Mouse (Mus musculus) bone marrow, adult 2 months (tissue): ENCODE data around the gene En2. TPM values are rescaled to one million over a fixed set of nuclear protein-coding genes. Genes with fewer than 3 reads are reported as not detected.

Experiments used
- H3K27ac ChIP-seq: fragments of 200-500 bp; 2 replicates; pipeline ENCODE4 v1.5.1; 2012; ENCODE audit warnings: low read depth, mild to moderate bottlenecking, control low read depth, inconsistent platforms, low read length; ENCODE audit not compliant: control insufficient read depth, poor library complexity, insufficient read depth
- H3K4me1 ChIP-seq: fragments of 200-500 bp; 2 replicates; pipeline ENCODE4 v1.6.1; 2011; ENCODE audit warnings: low read length; ENCODE audit not compliant: control insufficient read depth, insufficient read depth
- H3K4me3 ChIP-seq: fragments of 200-500 bp; replicated peaks from 2 replicates; pipeline ENCODE3; 2011; ENCODE audit warnings: mild to moderate bottlenecking, low read depth, low read length, control low read depth; ENCODE audit not compliant: control insufficient read depth
- CTCF ChIP-seq: fragments of 200-500 bp; IDR thresholded peaks from 2 replicates; pipeline ENCODE4 v1.5.1; 2011; ENCODE audit warnings: low read length, control low read depth; ENCODE audit not compliant: control insufficient read depth, insufficient read depth
- POLR2A ChIP-seq: fragments of 200-500 bp; IDR thresholded peaks from 2 replicates; pipeline ENCODE4 v1.6.1; 2011; ENCODE audit warnings: low read depth, mild to moderate bottlenecking, control low read depth, low read length, borderline replicate concordance; ENCODE audit not compliant: control insufficient read depth
- WGBS: fragments of 180-500 bp; shearing (Covaris S2); methylation state at CpG from one replicate; pipeline ENCODE4 v1.1.7; 2018; 5-methylcytosine and 5-hydroxymethylcytosine counted together
- polyA plus RNA-seq: library from polyadenylated mRNA; stranded (reverse); fragments of >200 nt; gene quantifications from 2 replicates; pipeline ENCODE4 v1.2.4, GENCODE M21; 2011; ENCODE audit warnings: low replicate concordance; ENCODE audit not compliant: missing spikeins, insufficient read depth, insufficient read length

Gene En2
- polyA plus RNA-seq, 1 experiment = not detected

GRCm38 (mm10) chr5:28208726-28209520, 43.4 kb downstream of the En2 start:
- Histone ChIP-seq H3K27ac (no peak overlapping the region), H3K4me1 (no peaks in the 10 kb centered on the region), H3K4me3 (no peak overlapping the region)
- TF ChIP-seq CTCF (no peak), POLR2A (no peak)
- 15% methylated on average over 20 of the region's 20 CpGs for WGBS

GRCm38 (mm10) chr5:28209549-28210431, 44.3 kb downstream of the En2 start:
- H3K27ac ChIP-seq = no peak overlapping the region
- 1% methylated on average over 80 of the region's 80 CpGs for WGBS
- H3K4me3 ChIP-seq = no peak overlapping the region
- no peaks in the 10 kb centered on the region for H3K4me1 ChIP-seq
- TF ChIP-seq CTCF (no peak), POLR2A (no peak)

- no peaks in the 10 kb centered on the region for H3K4me1 ChIP-seq
- 4% methylated on average over 29 of the region's 29 CpGs for WGBS
- TF ChIP-seq CTCF = no peak
- TF ChIP-seq POLR2A = no peak
- no peak overlapping the region for H3K4me3 ChIP-seq
- H3K27ac ChIP-seq = no peak overlapping the region
These were observed 45.4 kb downstream of the En2 start for GRCm38 (mm10) chr5:28210591-28211550.

- Histone ChIP-seq H3K4me1 (no peaks in the 10 kb centered on the region), H3K27ac (no peak overlapping the region), H3K4me3 (no peak overlapping the region)
- WGBS = 14% methylated on average over 15 of the region's 15 CpGs
- TF ChIP-seq CTCF (no peak), POLR2A (no peak)
These were observed 46.3 kb downstream of the En2 start for GRCm38 (mm10) chr5:28211651-28212310.

- no peak overlapping the region for H3K27ac ChIP-seq
These were observed 47.9 kb downstream of the En2 start for GRCm38 (mm10) chr5:28213441-28213840.

GRCm38 (mm10) chr5:28219596-28219995, 54.1 kb downstream of the En2 start:
- no peak for TF ChIP-seq POLR2A
- TF ChIP-seq CTCF = no peak
- 79% methylated on average over 1 of the region's 1 CpGs for WGBS
- Histone ChIP-seq H3K27ac (no peak overlapping the region), H3K4me1 (no peaks in the 10 kb centered on the region), H3K4me3 (no peak overlapping the region)

More at GRCm38 (mm10) chr5:28213441-28213840, 47.9 kb downstream of the En2 start:
- TF ChIP-seq CTCF (no peak), POLR2A (no peak)
- Histone ChIP-seq H3K4me3 (no peak overlapping the region), H3K4me1 (no peaks in the 10 kb centered on the region)
- 56% methylated on average over 2 of the region's 2 CpGs for WGBS

Other genes starting within 250 kb of the En2 start
- 9.2 and 13.8 TPM in 2 replicates for gene Insig1, start 94.3 kb upstream of the En2 start, polyA plus RNA-seq
- gene Cnpy1, start 80.1 kb downstream of the En2 start, polyA plus RNA-seq = not detected in 2 replicates
- 27.9 and 36.3 TPM in 2 replicates for gene Rbm33, start 151.4 kb downstream of the En2 start, polyA plus RNA-seq